Mouse (Mus musculus) heart, adult 18-20 months (tissue): Measurements from ENCODE around the gene Ptges2. TPM values are rescaled to one million over a fixed set of nuclear protein-coding genes. Genes with fewer than 3 reads are reported as not detected.

Source experiments
- DNase-seq, 2 experiments: peaks; one replicate each; pipeline ENCODE4 v3.0.0; 2021 to 2022; ENCODE audit warnings: mixed read lengths in 1 of 2
- total RNA-seq, 2 experiments: library from RNA; stranded (reverse); gene quantifications; 2 replicates each; pipeline ENCODE4 v1.2.3; 2021

The Ptges2 gene
- total RNA-seq, 2 experiments from 2014 or later, result 60.2 to 68.5 TPM

- no peak for DNase-seq
These were observed 20.3 kb upstream of the Ptges2 start for GRCm38 (mm10) chr2:32375317-32375940.

GRCm38 (mm10) chr2:32376963-32377362 is 18.7 kb upstream of the Ptges2 start:
- DNase-seq, result no peak

GRCm38 (mm10) chr2:32380001-32380500 is 15.6 kb upstream of the Ptges2 start:
- peak in 1 of 2 experiments; percentile 26 for DNase-seq

GRCm38 (mm10) chr2:32381141-32381774 is 14.4 kb upstream of the Ptges2 start:
- no peak for DNase-seq

- DNase-seq, result peak; percentile 96 to 98
These were observed 13.9 kb upstream of the Ptges2 start, which contains the start of gene 1110008P14Rik for GRCm38 (mm10) chr2:32381775-32382223. Gene 1110008P14Rik, minus strand, starts transcription at chr2:32381938.

GRCm38 (mm10) chr2:32382689-32383088 is 13.0 kb upstream of the Ptges2 start:
- no peak for DNase-seq

GRCm38 (mm10) chr2:32387706-32388490 is 7.8 kb upstream of the Ptges2 start, which contains the start of gene Lcn2:
Gene Lcn2, minus strand, starts transcription at chr2:32388252.
- peak; percentile 28 to 59 for DNase-seq

- DNase-seq, result no peak
These were observed 6.5 kb upstream of the Ptges2 start for GRCm38 (mm10) chr2:32389157-32389556.

- no peak for DNase-seq
These were observed 4.8 kb upstream of the Ptges2 start for GRCm38 (mm10) chr2:32390871-32391270.

GRCm38 (mm10) chr2:32392063-32392462 is 3.6 kb upstream of the Ptges2 start:
- no peak for DNase-seq

GRCm38 (mm10) chr2:32394973-32395372 is 723 bp upstream of the Ptges2 start:
- DNase-seq, result peak in 1 of 2 experiments; percentile 52

GRCm38 (mm10) chr2:32395946-32396621 is 388 bp downstream of the Ptges2 start:
- DNase-seq, result peak; percentile 93 to 96

GRCm38 (mm10) chr2:32396695-32397094 is 999 bp downstream of the Ptges2 start:
- no peak for DNase-seq

GRCm38 (mm10) chr2:32404663-32405062 is 9.0 kb downstream of the Ptges2 start:
- DNase-seq, result peak; percentile 91 to 98

GRCm38 (mm10) chr2:32407144-32407824 is 11.6 kb downstream of the Ptges2 start:
- DNase-seq, result no peak

- no peak for DNase-seq
These were observed 13.0 kb downstream of the Ptges2 start for GRCm38 (mm10) chr2:32408429-32409424.

- DNase-seq, result no peak
These were observed 15.7 kb downstream of the Ptges2 start for GRCm38 (mm10) chr2:32411407-32411806.

GRCm38 (mm10) chr2:32412742-32413531 is 17.2 kb downstream of the Ptges2 start:
- DNase-seq, result no peak

GRCm38 (mm10) chr2:32413936-32414335 is 18.2 kb downstream of the Ptges2 start:
- no peak for DNase-seq
